Mouse (Mus musculus): ENCODE measurements around the gene Gas7.

Gene Gas7

GRCm38 (mm10) chr11:67731056-67731455, 275.8 kb downstream of the Gas7 start:
- no peak for DNase-seq

GRCm38 (mm10) chr11:67733726-67734125, 278.5 kb downstream of the Gas7 start:
- DNase-seq, result no peak

- no peak for DNase-seq
Measured at GRCm38 (mm10) chr11:67734597-67734996, 279.4 kb downstream of the Gas7 start.

GRCm38 (mm10) chr11:67738345-67738744, 283.1 kb downstream of the Gas7 start:
- DNase-seq, result no peak

Measured in kidney, adult 18-20 months (tissue).